In genomic region chr4:120323858-120324257, GRCm38 (mm10) we compare ENCODE assay signal across 14 mouse cellular contexts. TPM values are rescaled to one million over a fixed set of nuclear protein-coding genes. Genes with fewer than 3 reads are reported as not detected.
"Had no signal": no experiment of that assay in that cellular context is flagged by ENCODE, and none has a peak within 500 bp of the region (broad histone marks: within the 10 kb centered on the region; RNA-seq: fewer than 3 reads in every experiment).

No protein-coding gene starts in this region.

- H3K27ac ChIP-seq: hindbrain, embryonic 13.5 days; hindbrain, embryonic 15.5 days; hindbrain, postnatal 0 days; kidney, embryonic 15.5 days; kidney, postnatal 0 days; limb, embryonic 13.5 days; limb, embryonic 15.5 days; liver, embryonic 13.5 days; liver, embryonic 15.5 days had no signal

- H3K4me2 ChIP-seq: heart, embryonic 12.5 days; hindbrain, embryonic 13.5 days; hindbrain, embryonic 15.5 days; kidney, embryonic 15.5 days; limb, embryonic 13.5 days; limb, embryonic 15.5 days; liver, embryonic 13.5 days; liver, embryonic 15.5 days had no signal

- H3K9me3 ChIP-seq: heart, embryonic 12.5 days; hindbrain, embryonic 13.5 days; hindbrain, embryonic 15.5 days; kidney, embryonic 15.5 days; limb, embryonic 13.5 days; limb, embryonic 15.5 days; liver, embryonic 13.5 days; liver, embryonic 15.5 days had no signal

- H3K36me3 ChIP-seq: heart, embryonic 12.5 days; hindbrain, embryonic 13.5 days; hindbrain, embryonic 15.5 days; kidney, embryonic 15.5 days; limb, embryonic 13.5 days; limb, embryonic 15.5 days; liver, embryonic 13.5 days; liver, embryonic 15.5 days had no signal

- H3K4me3 ChIP-seq: heart, embryonic 12.5 days; hindbrain, embryonic 13.5 days; hindbrain, embryonic 15.5 days; kidney, embryonic 15.5 days; limb, embryonic 13.5 days; limb, embryonic 15.5 days; liver, embryonic 13.5 days; liver, embryonic 15.5 days had no signal

- H3K9ac ChIP-seq: heart, embryonic 12.5 days; hindbrain, embryonic 13.5 days; hindbrain, embryonic 15.5 days; kidney, embryonic 15.5 days; limb, embryonic 13.5 days; limb, embryonic 15.5 days; liver, embryonic 13.5 days; liver, embryonic 15.5 days had no signal

- H3K27me3 ChIP-seq: hindbrain, embryonic 15.5 days; liver, embryonic 13.5 days; liver, embryonic 15.5 days had no signal

- DNase-seq: kidney, adult 11 months; liver, embryonic 13.5 days had no signal

- ATAC-seq: hindbrain, postnatal 0 days; intestine, embryonic 16.5 days had no signal

- H3K4me1 ChIP-seq: heart, embryonic 12.5 days; hindbrain, embryonic 13.5 days; hindbrain, embryonic 15.5 days; kidney, embryonic 15.5 days; limb, embryonic 13.5 days; limb, embryonic 15.5 days; liver, embryonic 13.5 days; liver, embryonic 15.5 days had no signal

RNA-seq across cellular contexts. Expression of gene Foxo6, which starts 36.7 kb away (rescaled TPM):
- total RNA-seq: hematopoietic stem cell, adult 5-6 weeks; liver, adult 2 months had no signal
- polyA plus RNA-seq: liver, embryonic 13.5 days; liver, embryonic 15.5 days had no signal
